ENCODE assay signal across 9 mouse cellular contexts in genomic region chr11:57600621-57601121, GRCm38 (mm10). TPM values are rescaled to one million over a fixed set of nuclear protein-coding genes. Genes with fewer than 3 reads are reported as not detected.
A peak's percentile ranks its signal among the peaks of the same experiment; 100 is the strongest.
DNase-seq lines count a peak whose midpoint lies in the region; ATAC-seq and TF ChIP-seq lines count a peak whose summit lies in the region.
"Had no signal": no experiment of that assay in that cellular context is flagged by ENCODE, and none has a peak within 500 bp of the region (broad histone marks: within the 10 kb centered on the region; RNA-seq: fewer than 3 reads in every experiment).

No protein-coding gene starts in this region.

- no peak overlapping the region for H3K9ac ChIP-seq in midbrain, embryonic 13.5 days (replicated peaks)
- no peak overlapping the region for H3K9ac ChIP-seq in liver, embryonic 12.5 days

- no peaks in the 10 kb centered on the region for H3K9me3 ChIP-seq in midbrain, embryonic 13.5 days
- no peaks in the 10 kb centered on the region for H3K9me3 ChIP-seq in liver, embryonic 12.5 days (replicated peaks)

- H3K27me3 ChIP-seq in cerebellum, adult 2 months (ENCODE audit: control insufficient read depth, insufficient read depth, low read length), result no peaks in the 10 kb centered on the region; the same call in 1 of the 2 replicates
- H3K27me3 ChIP-seq in midbrain, embryonic 13.5 days, result peaks cover 30% of the 10 kb centered on the region
- H3K27me3 ChIP-seq in liver, embryonic 12.5 days (replicated peaks), result peaks cover 18% of the 10 kb centered on the region

- peak; percentile 88 for ATAC-seq in midbrain, embryonic 13.5 days
- ATAC-seq in liver, embryonic 12.5 days, result no peak
- ATAC-seq in megakaryocyte-erythroid progenitor cell, adult 5-6 weeks (replicated peaks; ENCODE audit: low FRiP score, low TSS enrichment, poor library complexity, severe bottlenecking), result no peak

- DNase-seq in kidney, adult 11 months, result peak; percentile 5
- no peak for DNase-seq in kidney, adult 9 months
- DNase-seq in cerebellum, adult 2 months, result peak; percentile 82 to 85
- peak; percentile 56 to 66 for DNase-seq in frontal cortex, postnatal 10 days (ENCODE audit: low spot score in 2 of 2)
- peak; percentile 45 for DNase-seq in layer of hippocampus, adult 11-12 months (ENCODE audit: low spot score)

- peaks cover 19% of the 10 kb centered on the region for H3K4me1 ChIP-seq in cerebellum, adult 2 months (ENCODE audit: control insufficient read depth, insufficient read depth, low read length)
- peaks cover 54% of the 10 kb centered on the region for H3K4me1 ChIP-seq in midbrain, embryonic 13.5 days (replicated peaks)
- peaks cover 15% of the 10 kb centered on the region for H3K4me1 ChIP-seq in liver, embryonic 12.5 days

- TF ChIP-seq CTCF in cerebellum, adult 2 months (IDR thresholded peaks at IDR 0.05; ENCODE audit: borderline replicate concordance, insufficient read depth, low read depth, low read length), result no peak

- no peak overlapping the region for H3K27ac ChIP-seq in cerebellum, adult 2 months (ENCODE audit: insufficient read depth, low read length)
- H3K27ac ChIP-seq in midbrain, embryonic 13.5 days, result peak overlapping the region; percentile 78
- H3K27ac ChIP-seq in liver, embryonic 12.5 days, result no peak overlapping the region

- 0 out of 2 replicates have a peak overlapping the region, but pooled peaks have one; percentile 22 for H3K4me2 ChIP-seq in midbrain, embryonic 13.5 days (replicated peaks)
- H3K4me2 ChIP-seq in liver, embryonic 12.5 days, result no peak overlapping the region

- TF ChIP-seq POLR2A in cerebellum, adult 2 months (IDR thresholded peaks at IDR 0.05; ENCODE audit: borderline replicate concordance, insufficient read depth, low read length), result no peak

- no peak overlapping the region for H3K4me3 ChIP-seq in cerebellum, adult 2 months (replicated peaks; ENCODE audit: insufficient read depth, low read depth, low read length)
- H3K4me3 ChIP-seq in midbrain, embryonic 13.5 days (replicated peaks), result no peak overlapping the region
- H3K4me3 ChIP-seq in liver, embryonic 12.5 days, result no peak overlapping the region
- H3K4me3 ChIP-seq: erythroblast, embryonic 14.5 days had no signal

- H3K36me3 ChIP-seq in midbrain, embryonic 13.5 days, result no peaks in the 10 kb centered on the region
- H3K36me3 ChIP-seq in liver, embryonic 12.5 days, result no peaks in the 10 kb centered on the region

- 2% methylated on average over 4 of the region's 4 CpGs for WGBS in cerebellum, adult 2 months
- 4% methylated on average over 4 of the region's 4 CpGs for WGBS in midbrain, embryonic 13.5 days
- 27% methylated on average over 4 of the region's 4 CpGs for WGBS in liver, embryonic 12.5 days (ENCODE audit: insufficient replicate concordance)

RNA-seq across cellular contexts. Expression of gene Galnt10, which starts 44.6 kb away (rescaled TPM):
- 9.9 and 11.2 TPM in 2 replicates for polyA plus RNA-seq in cerebellum, adult 2 months (2012; rRNA removed)
- polyA plus RNA-seq in midbrain, embryonic 13.5 days (2015; fragmentation: Nextera tagmentation; extraction: Ambion mirVana), result 13.0 and 15.6 TPM in 2 replicates
- 34.2 and 36.3 TPM in 2 replicates for polyA plus RNA-seq in liver, embryonic 12.5 days (2016; fragmentation: Nextera tagmentation; extraction: Ambion mirVana)
- 12.3 and 15.4 TPM in 2 replicates for total RNA-seq in megakaryocyte-erythroid progenitor cell, adult 5-6 weeks (2014; fragmentation: Nextera tagmentation)
- total RNA-seq in megakaryocyte-erythroid progenitor cell, adult 5-6 weeks (2017), result 11.1 and 14.3 TPM in 2 replicates
